Mouse (Mus musculus): ENCODE measurements around the gene Pou6f1.
A peak's percentile ranks its signal among the peaks of the same experiment; 100 is the strongest.
"Not testable (repeated sequence)": the region's sequence is repeated elsewhere in the genome, so short reads cannot be mapped to it uniquely, and the experiment has no call there.

Gene Pou6f1

GRCm38 (mm10) chr15:100599276-100600046 is at the start of gene Pou6f1:
TSS of gene Pou6f1 (minus strand) at chr15:100599984.
- peak; percentile 53 for DNase-seq (ENCODE audit: low spot score)

DNA sequence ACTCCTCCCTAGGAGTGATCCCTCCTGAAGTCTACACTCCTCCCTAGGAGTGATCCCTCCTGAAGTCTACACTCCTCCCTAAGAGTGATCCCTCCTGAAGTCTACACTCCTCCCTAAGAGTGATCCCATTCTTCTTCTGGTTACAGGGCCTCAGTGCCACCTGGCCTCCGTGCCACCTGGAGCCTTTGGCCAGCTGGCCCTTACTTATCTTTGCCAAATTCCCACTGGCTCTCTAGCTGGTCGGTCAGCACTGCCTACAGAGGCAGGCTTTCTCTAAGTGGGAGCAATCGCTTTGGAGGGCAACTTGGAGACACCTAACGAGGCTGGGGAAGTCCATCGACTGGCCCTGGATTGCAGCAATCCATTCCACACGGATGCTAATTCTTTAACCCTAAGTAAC is 46.4 kb upstream of the Pou6f1 start:
- DNase-seq (ENCODE audit: low spot score): no peak

- DNase-seq (ENCODE audit: low spot score): no peak
Observed at GRCm38 (mm10) chr15:100642451-100642850, 42.7 kb upstream of the Pou6f1 start.

DNA sequence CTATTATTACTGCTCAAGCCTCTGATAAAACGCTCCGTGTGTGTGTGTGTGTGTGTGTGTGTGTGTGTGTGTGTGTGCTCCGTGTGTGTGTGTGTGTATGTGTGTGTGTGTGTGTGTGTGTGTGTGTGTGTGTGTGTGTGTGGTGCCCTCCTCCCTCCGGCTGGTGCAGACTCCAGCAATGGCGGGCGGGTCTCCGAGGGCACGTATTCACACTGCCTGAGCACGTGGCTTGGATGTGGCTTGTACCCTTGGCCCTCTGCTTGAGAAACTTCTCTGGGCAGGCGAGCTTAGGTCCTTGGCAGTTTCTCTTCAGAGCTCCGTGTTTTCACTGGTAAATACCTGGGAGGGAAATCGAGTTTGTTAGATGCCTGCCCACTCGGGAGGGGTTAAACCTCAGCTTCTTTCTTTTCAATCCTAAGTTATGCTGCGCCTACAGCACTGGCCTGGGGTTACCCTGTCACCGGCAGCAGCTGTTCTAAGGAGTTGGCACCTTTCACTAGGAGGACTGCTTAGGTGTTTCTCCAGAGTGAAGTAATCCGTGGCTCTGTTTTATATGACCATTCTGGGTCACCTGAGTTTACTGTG is 41.5 kb upstream of the Pou6f1 start:
- no peak for DNase-seq (ENCODE audit: low spot score)

DNA sequence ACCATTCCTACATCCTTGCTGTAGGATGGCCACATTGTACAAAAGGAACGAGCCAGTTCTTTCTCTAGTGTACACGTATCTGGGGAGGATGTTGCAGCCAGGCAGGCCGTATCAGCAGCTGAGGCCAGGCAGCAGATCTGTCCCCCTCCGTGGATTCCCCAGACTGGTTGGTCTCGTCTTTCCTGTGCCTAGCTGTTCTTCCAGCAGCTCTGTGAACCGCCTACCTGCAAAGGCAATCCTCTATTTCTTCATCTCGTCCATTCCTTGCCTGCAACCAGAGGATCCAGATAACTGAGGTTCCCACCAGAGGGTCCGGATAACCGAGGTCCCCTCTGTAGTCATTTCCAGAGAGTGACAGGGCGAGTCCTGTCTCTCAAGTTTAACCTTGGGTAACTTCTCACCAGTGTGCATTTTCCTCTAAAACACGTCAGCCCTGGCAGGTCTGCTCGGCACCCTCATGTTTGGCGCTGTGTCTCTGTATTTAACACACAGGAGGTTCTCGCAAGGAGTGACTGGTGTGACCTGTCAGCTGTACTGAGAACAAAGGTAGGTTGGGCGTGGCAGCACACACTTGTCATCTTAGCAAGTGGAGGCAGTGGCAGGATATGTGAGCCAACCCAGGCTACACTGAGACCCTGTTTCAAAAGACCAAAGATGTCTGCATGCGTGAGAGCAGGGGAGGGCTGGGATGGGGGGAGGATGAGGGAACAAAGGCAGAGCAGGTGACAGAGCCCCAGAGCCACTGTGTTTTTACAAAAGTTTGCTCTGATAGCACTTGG is 40.4 kb upstream of the Pou6f1 start:
- no peak for DNase-seq (ENCODE audit: low spot score)

- no peak for DNase-seq (ENCODE audit: low spot score)
Observed at GRCm38 (mm10) chr15:100637661-100638060, 37.9 kb upstream of the Pou6f1 start.

DNA sequence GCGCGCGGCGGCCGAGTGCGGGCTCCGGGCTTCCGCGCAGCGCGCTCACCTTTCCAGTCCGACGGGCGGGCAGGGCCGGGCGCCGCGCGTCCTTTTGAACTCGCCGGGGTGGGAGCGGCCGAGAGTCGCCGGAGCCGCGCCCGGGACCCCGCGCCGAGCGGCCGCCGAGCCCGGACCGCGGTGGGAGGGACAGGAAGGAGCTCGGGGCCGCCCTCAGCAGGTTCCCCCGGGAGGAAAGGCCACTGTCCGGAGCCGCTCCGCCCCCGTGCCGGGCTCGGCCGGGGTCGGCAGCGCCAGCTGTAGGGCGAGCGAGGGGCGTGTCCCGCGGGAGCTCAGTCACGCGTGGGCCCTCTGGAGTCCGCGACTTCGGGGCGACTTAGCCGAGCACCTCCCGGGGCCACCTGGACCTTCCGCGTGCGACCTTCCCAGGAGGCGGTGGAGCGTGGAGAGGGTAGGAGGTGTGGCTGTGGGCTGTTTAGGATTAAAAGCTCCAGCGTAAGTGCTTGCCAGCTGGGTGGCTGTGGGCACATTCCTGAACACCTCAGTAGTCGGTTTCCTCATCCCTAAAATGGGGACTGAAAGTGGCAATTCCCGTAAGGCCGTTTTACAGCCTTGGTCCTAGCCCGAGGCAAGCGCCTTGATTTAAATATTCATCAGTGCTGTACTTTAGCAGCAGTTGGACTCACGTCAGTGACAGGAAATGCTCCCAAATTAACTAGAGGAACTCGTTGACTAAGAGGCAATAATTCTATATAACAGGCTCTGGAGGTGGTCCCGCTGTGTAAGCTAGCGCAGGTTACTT is 37.1 kb upstream of the Pou6f1 start, which contains the start of gene Smagp:
Smagp (minus strand) TSS at position 241 of the 802 bp plus-strand sequence.
- DNase-seq (ENCODE audit: low spot score): peak; percentile 46

DNA sequence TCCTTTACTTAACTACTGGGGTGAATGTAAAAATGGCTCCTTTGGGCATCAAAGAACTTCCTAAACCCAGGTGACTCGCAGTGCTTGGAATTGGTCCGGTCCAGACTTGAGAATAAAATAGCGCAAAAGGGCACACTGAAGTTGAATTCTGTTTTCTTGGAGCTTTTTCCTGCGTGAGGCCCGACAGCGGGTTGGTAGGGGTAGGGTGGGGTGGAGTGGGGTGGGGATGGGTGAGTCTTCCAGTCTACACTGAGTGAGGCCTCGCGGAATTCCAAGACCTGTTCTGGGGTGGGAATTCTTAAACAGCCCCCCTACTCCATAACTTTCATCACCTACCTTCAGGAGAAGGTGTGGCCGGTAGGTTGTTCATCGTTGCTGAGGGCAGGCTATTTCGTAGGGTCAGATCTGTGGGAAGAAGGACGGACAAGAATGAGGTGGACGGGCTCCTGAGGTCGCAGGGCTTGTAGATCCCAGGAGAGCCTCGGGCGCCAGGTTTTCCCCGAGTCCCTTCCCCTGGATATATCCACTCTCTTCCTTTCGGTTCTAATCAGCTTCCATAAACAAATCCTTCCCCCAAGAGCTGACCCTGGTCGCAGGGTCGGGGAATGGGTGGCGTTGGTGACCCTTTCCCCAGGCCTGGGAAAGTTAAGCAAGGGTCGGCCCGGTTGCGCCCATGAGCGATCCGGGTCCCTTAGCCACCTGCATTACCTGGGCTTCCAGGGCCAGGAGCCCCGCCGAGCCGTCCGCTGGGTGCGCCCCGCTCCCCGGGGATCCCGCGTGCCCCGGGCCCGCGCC is 36.3 kb upstream of the Pou6f1 start:
- DNase-seq (ENCODE audit: low spot score): no peak

DNA sequence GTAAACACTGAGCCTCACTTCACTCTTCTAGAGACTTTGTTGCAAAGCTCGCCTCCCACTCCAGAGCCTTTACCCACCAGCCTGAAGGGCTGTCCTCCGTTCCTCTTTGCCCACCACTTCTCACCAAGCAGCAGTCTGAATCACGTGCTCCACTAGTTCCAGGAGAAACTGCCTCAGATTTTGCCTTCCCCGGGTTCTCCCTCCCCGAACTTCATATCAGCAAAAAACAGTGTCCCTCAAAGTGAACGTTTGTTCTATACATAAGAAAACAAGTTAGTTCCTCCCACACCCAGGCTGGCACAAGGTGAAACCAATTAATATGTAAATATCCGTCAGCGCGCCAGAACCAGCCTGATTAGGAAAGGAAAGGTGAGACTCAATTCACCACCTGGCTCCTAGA is 35.5 kb upstream of the Pou6f1 start:
- DNase-seq (ENCODE audit: low spot score): no peak

DNA sequence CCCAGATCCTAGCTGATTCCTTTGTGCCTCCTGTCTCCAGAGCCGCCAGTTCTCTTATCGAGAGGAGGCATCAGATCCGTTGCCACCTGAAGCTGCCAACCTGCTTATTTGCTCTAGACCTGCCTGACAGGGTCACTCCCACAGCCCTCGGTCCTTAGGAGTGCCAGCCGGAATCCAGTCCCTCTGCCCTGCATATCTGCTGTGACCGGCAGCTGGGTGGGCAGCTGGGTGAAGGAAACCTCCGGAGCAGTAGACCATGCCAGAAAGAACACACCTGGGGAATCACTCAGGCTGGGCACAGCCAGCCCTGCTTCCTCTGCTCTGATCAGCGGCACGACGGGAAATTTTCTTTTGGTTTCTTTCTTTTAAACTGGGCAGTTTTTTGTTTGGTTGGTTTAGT is 33.6 kb upstream of the Pou6f1 start:
- no peak for DNase-seq (ENCODE audit: low spot score)

GRCm38 (mm10) chr15:100632323-100632722 is 32.5 kb upstream of the Pou6f1 start:
- no peak for DNase-seq (ENCODE audit: low spot score)

- no peak for DNase-seq (ENCODE audit: low spot score)
Observed at GRCm38 (mm10) chr15:100631454-100632170, 31.8 kb upstream of the Pou6f1 start.

DNA sequence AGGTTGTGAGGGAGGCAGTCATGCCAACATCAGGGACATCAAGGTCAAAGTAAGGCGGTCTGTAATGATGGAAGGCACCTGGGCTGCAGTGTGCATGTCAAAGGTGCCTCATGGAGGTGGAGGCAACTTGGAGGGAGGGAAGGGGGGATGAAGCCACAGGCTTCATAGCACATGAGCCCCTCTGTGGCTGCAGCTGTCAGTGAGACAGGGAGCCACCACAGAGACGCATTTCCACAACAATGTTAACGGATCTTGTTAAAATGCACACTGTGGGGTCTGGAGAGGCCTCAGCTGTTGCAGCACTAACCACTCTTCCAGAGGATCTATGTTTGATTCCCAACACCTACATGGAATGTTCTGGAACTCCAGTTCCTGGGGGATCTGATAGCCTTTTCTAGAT is 30.3 kb upstream of the Pou6f1 start:
- DNase-seq (ENCODE audit: low spot score): no peak

GRCm38 (mm10) chr15:100628797-100629196 is 29.0 kb upstream of the Pou6f1 start:
- DNase-seq (ENCODE audit: low spot score): no peak

GRCm38 (mm10) chr15:100627774-100628370 is 28.1 kb upstream of the Pou6f1 start:
- no peak for DNase-seq (ENCODE audit: low spot score)

GRCm38 (mm10) chr15:100627287-100627686 is 27.5 kb upstream of the Pou6f1 start:
- DNase-seq (ENCODE audit: low spot score): no peak

GRCm38 (mm10) chr15:100624435-100624834 is 24.7 kb upstream of the Pou6f1 start:
- no peak for DNase-seq (ENCODE audit: low spot score)

DNA sequence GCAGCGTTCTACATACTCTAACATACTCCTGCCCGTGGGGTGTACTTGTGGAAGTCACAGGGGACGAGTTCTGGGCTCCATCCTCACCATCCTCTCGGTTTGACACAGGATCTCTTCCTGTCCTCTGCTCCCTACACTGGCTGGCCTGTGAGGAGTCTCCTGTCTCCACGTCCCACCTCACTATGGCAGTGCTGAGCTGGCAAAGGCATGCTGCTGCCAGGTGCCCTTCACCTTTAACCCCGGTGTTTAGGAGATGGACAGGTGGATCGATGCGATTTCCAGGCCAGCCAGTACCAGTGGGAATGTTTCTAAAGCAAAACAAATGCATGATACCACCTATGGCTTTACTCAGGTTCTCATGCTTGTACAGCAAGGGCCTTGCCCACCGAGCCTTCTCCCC is 24.0 kb upstream of the Pou6f1 start:
- no peak for DNase-seq (ENCODE audit: low spot score)

DNA sequence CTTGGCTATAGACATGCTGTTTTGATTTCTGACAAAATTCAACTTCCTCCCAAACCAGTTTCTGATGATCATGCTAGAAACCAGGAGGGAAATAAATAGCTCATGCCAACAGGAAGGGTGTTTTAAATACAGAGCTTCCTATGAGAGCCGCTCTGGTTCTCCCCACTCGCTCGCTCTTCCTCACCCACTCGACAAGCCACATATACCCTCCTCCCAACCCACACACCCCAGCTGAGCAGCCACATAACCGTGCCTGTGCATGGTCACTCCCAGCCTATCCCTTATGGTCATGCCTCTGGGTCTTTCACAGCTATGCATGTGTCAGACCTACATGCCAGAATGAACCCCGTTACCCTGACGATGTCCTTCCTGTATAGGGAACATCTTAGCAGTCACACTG is 22.4 kb upstream of the Pou6f1 start:
- DNase-seq (ENCODE audit: low spot score): no peak

DNA sequence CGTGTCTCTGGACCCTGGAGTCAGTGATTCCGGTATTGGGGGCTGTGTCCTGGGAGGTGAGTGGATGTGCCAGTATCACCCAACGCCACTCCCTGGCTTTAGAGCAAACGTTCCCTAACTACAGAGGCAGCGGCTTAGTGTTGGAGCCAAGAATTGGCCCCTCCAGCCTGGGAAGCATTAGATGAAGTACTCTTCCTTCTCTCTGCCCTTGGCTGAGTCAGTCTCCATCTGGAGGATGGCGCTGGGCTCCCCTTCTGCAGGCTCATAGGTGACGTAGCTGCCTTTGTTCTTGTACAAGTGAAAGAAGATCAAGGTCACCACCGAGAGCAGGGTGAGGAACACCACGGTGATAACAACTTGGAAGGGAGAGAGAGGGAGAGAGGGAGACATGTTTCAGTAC is 21.9 kb upstream of the Pou6f1 start:
- not testable (repeated sequence) for DNase-seq (ENCODE audit: low spot score)

Data from retina, embryonic 14.5 days (tissue).